Mouse (Mus musculus) small intestine, adult 2 months (tissue): Measurements from ENCODE around the gene Dcp1a.
A peak's percentile ranks its signal among the peaks of the same experiment; 100 is the strongest.

Experiments used
- CTCF ChIP-seq: fragments of 200-500 bp; IDR thresholded peaks from 2 replicates; pipeline ENCODE4 v1.5.1; 2012; ENCODE audit warnings: low read depth, mild to moderate bottlenecking, control low read depth, inconsistent platforms, low read length, moderate library complexity, mixed read lengths; ENCODE audit not compliant: insufficient replicate concordance, insufficient read length; ENCODE audit errors: extremely low read depth
- POLR2A ChIP-seq: fragments of 200-500 bp; IDR thresholded peaks from 2 replicates; pipeline ENCODE4 v1.6.1; 2012; ENCODE audit warnings: low read depth, mild to moderate bottlenecking, control low read depth, inconsistent platforms, low read length, moderate library complexity

GRCm38 (mm10) chr14:30560803-30561389 is 81.6 kb downstream of the Dcp1a start:
- TF ChIP-seq CTCF (peak; percentile 26; the same call in 1 of the 2 replicates), POLR2A (no peak)
